Mouse (Mus musculus): ENCODE results near the gene Capza3. TPM values are rescaled to one million over a fixed set of nuclear protein-coding genes. Genes with fewer than 3 reads are reported as not detected.

Capza3 gene
- total and polyA plus RNA-seq, 2 experiments = not detected

DNA sequence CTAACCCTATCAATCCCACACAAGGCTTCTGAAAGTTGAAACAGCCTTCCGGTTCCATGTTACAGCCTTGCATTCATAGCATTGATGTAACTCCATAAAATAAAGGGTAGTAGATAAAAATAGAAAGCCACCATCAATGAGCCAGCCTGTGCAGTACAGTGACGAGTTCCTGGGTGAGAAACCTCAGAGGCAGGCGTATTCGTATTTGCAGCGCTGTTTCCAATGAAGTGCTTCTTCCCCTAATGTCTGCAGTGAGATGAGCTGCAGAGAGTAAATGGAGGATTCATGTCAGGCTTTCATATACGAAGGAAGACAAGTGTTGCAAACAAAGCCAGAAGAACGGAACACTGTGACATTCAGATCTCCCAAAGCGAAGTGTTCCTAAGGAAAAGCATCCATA is 28.1 kb downstream of the Capza3 start:
- H3K27ac ChIP-seq (replicated peaks; ENCODE audit: insufficient read depth, low read depth, low read length) = no peak overlapping the region
- H3K79me2 ChIP-seq (ENCODE audit: control insufficient read depth, insufficient read depth, low read length) = no peaks in the 10 kb centered on the region
- WGBS = 92% methylated on average over 8 of the region's 8 CpGs
- no peaks in the 10 kb centered on the region for H3K27me3 ChIP-seq (ENCODE audit: control insufficient read depth, insufficient read depth, low read length)
- H3K4me1 ChIP-seq (ENCODE audit: control insufficient read depth, insufficient read depth, low read length) = no peaks in the 10 kb centered on the region
- H3K4me3 ChIP-seq (ENCODE audit: insufficient read depth, low read depth, low read length) = no peak overlapping the region
- TF ChIP-seq POLR2A (IDR thresholded peaks at IDR 0.05; ENCODE audit: extremely low read depth, insufficient read depth, low read length) = no peak
- TF ChIP-seq CTCF (IDR thresholded peaks at IDR 0.05; ENCODE audit: low read depth, low read length) = no peak
- no peak for DNase-seq (ENCODE audit: extremely low read depth, low read depth, low spot score)
- no peaks in the 10 kb centered on the region for H3K36me3 ChIP-seq (ENCODE audit: control insufficient read depth, insufficient read depth, low read length)
- no peak overlapping the region for H3K9ac ChIP-seq (ENCODE audit: low read depth, low read length)

DNA sequence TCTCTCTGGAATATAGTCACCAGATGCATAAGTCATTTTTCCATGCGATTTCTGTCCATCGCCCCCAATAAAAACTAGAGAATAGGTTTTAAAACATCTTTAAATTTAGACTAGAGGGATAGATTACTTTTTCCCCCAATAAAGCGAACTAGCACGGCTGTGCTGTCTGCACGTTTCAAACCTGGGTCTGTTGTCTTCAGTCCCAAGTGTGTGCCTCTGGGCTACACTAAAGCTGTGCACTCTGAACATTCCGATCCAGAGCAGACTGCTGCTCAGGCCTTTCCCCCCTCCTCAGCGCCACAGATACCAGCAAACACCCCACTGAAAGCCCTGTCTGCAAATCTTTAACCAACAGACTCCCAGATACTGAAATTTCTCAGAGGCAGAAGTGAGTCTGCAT is 39.9 kb downstream of the Capza3 start:
- H3K79me2 ChIP-seq (ENCODE audit: control insufficient read depth, insufficient read depth, low read length) = no peaks in the 10 kb centered on the region
- H3K27me3 ChIP-seq (ENCODE audit: control insufficient read depth, insufficient read depth, low read length) = no peaks in the 10 kb centered on the region
- 91% methylated on average over 7 of the region's 7 CpGs for WGBS
- TF ChIP-seq POLR2A (IDR thresholded peaks at IDR 0.05; ENCODE audit: extremely low read depth, insufficient read depth, low read length) = no peak
- no peak for TF ChIP-seq CTCF (IDR thresholded peaks at IDR 0.05; ENCODE audit: low read depth, low read length)
- no peaks in the 10 kb centered on the region for H3K4me1 ChIP-seq (ENCODE audit: control insufficient read depth, insufficient read depth, low read length)
- no peak overlapping the region for H3K9ac ChIP-seq (ENCODE audit: low read depth, low read length)
- H3K4me3 ChIP-seq (ENCODE audit: insufficient read depth, low read depth, low read length) = no peak overlapping the region
- DNase-seq (ENCODE audit: extremely low read depth, low read depth, low spot score) = no peak
- no peak overlapping the region for H3K27ac ChIP-seq (replicated peaks; ENCODE audit: insufficient read depth, low read depth, low read length)
- H3K36me3 ChIP-seq (ENCODE audit: control insufficient read depth, insufficient read depth, low read length) = no peaks in the 10 kb centered on the region

DNA sequence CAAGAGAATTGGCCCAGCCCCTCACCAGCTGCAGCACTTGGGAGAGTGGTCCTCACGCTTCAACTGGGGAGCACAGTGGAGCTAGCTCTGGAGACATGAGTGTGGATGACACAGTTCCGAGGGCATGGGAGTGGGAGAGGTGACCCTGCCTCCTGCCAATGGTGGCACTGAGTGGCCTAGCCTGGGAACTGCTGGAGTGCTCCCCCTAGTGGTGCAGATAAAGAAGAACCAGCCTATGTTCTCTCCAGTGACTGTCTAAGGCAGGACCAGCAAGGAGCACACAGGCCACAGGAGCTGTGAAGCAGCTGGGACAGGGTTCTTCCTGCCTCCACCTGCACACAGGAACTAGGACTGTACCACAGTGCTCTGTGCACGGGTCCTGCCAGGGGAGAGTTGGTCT is 40.7 kb downstream of the Capza3 start:
- H3K9ac ChIP-seq (ENCODE audit: low read depth, low read length) = no peak overlapping the region
- H3K4me1 ChIP-seq (ENCODE audit: control insufficient read depth, insufficient read depth, low read length) = no peaks in the 10 kb centered on the region
- TF ChIP-seq CTCF (IDR thresholded peaks at IDR 0.05; ENCODE audit: low read depth, low read length) = peak; percentile 77
- no peak for TF ChIP-seq POLR2A (IDR thresholded peaks at IDR 0.05; ENCODE audit: extremely low read depth, insufficient read depth, low read length)
- WGBS = 78% methylated on average over 3 of the region's 3 CpGs
- peak; percentile 16 for DNase-seq (ENCODE audit: extremely low read depth, low read depth, low spot score)
- no peak overlapping the region for H3K27ac ChIP-seq (replicated peaks; ENCODE audit: insufficient read depth, low read depth, low read length)
- H3K27me3 ChIP-seq (ENCODE audit: control insufficient read depth, insufficient read depth, low read length) = no peaks in the 10 kb centered on the region
- no peak overlapping the region for H3K4me3 ChIP-seq (ENCODE audit: insufficient read depth, low read depth, low read length)
- no peaks in the 10 kb centered on the region for H3K36me3 ChIP-seq (ENCODE audit: control insufficient read depth, insufficient read depth, low read length)
- no peaks in the 10 kb centered on the region for H3K79me2 ChIP-seq (ENCODE audit: control insufficient read depth, insufficient read depth, low read length)

DNA sequence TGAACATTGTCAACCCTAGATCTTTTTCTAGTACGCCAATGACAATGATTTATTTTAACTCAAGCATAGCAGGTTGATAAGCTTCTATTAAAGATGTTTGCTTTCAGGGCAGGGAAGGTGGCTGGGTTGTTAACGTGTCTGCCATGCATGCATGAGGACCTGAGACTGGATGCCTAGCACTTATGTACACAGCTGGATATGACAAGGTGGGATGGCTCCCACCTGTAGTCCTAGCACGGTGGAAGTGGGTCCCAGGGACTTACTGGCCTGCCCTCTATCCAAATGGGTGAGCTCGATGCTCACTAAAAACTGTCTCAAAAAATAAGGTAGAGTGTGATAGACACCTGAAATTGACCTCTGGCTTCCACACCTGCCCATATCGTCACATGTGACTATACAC is 48.8 kb downstream of the Capza3 start:
- Histone ChIP-seq H3K4me3 (ENCODE audit: insufficient read depth, low read depth, low read length) (no peak overlapping the region), H3K36me3 (ENCODE audit: control insufficient read depth, insufficient read depth, low read length) (no peaks in the 10 kb centered on the region), H3K27me3 (ENCODE audit: control insufficient read depth, insufficient read depth, low read length) (no peaks in the 10 kb centered on the region), H3K79me2 (ENCODE audit: control insufficient read depth, insufficient read depth, low read length) (no peaks in the 10 kb centered on the region), H3K27ac (replicated peaks; ENCODE audit: insufficient read depth, low read depth, low read length) (no peak overlapping the region), H3K9ac (ENCODE audit: low read depth, low read length) (no peak overlapping the region), H3K4me1 (ENCODE audit: control insufficient read depth, insufficient read depth, low read length) (peaks cover 2% of the 10 kb centered on the region; the same call in 1 of the 2 replicates)
- TF ChIP-seq POLR2A (IDR thresholded peaks at IDR 0.05; ENCODE audit: extremely low read depth, insufficient read depth, low read length) (no peak), CTCF (IDR thresholded peaks at IDR 0.05; ENCODE audit: low read depth, low read length) (no peak)
- WGBS = 89% methylated on average over 5 of the region's 5 CpGs
- DNase-seq (ENCODE audit: extremely low read depth, low read depth, low spot score) = no peak

Other genes starting within 250 kb of the Capza3 start
- not detected in 2 replicates for gene Plcz1, start 205 bp downstream of the Capza3 start, total RNA-seq (2014; rRNA removed)
- gene Plcz1, start 205 bp downstream of the Capza3 start, polyA plus RNA-seq (2012; rRNA removed) = not detected in 2 replicates

Data from liver, adult 2 months (tissue).